Mouse (Mus musculus) limb, embryonic 15.5 days (tissue): ENCODE results near the gene Ckap5. TPM values are rescaled to one million over a fixed set of nuclear protein-coding genes. Genes with fewer than 3 reads are reported as not detected.

Experiments used
- ATAC-seq: fragments of 200-750 bp; cut with Nextera tagmentation; 2 replicates; pipeline ENCODE4 v1.8.0; 2017; ENCODE audit warnings: low read depth, moderate TSS enrichment; ENCODE audit not compliant: insufficient number of reproducible peaks, low FRiP score, low TSS enrichment
- H3K27ac ChIP-seq: fragments of 300-500 bp; sonication (generic); 2 replicates; pipeline ENCODE4 v1.5.1; 2015; ENCODE audit warnings: moderate library complexity, mild to moderate bottlenecking, inconsistent platforms
- H3K27me3 ChIP-seq: fragments of 300-500 bp; sonication (generic); 2 replicates; pipeline ENCODE4 v1.6.1; 2015; ENCODE audit warnings: inconsistent platforms
- H3K36me3 ChIP-seq: fragments of 300-500 bp; sonication (generic); 2 replicates; pipeline ENCODE4 v1.6.1; 2015; ENCODE audit warnings: inconsistent platforms
- H3K4me1 ChIP-seq: fragments of 300-500 bp; sonication (generic); 2 replicates; pipeline ENCODE4 v1.6.1; 2015; ENCODE audit warnings: inconsistent platforms
- H3K4me2 ChIP-seq: fragments of 300-500 bp; sonication (generic); 2 replicates; pipeline ENCODE4 v1.6.1; 2015; ENCODE audit warnings: mild to moderate bottlenecking, inconsistent platforms
- H3K4me3 ChIP-seq: fragments of 300-500 bp; sonication (generic); 2 replicates; pipeline ENCODE4 v1.5.1; 2015; ENCODE audit warnings: mild to moderate bottlenecking, inconsistent platforms
- H3K9ac ChIP-seq: fragments of 300-500 bp; sonication (generic); 2 replicates; pipeline ENCODE4 v1.6.1; 2015; ENCODE audit warnings: inconsistent platforms
- H3K9me3 ChIP-seq: fragments of 300-500 bp; sonication (generic); 2 replicates; pipeline ENCODE4 v1.6.1; 2016; ENCODE audit warnings: inconsistent platforms
- WGBS: fragments of 180-500 bp; shearing (Covaris S2); methylation state at CpG from one replicate; pipeline ENCODE4 v1.1.7; 2015; 5-methylcytosine and 5-hydroxymethylcytosine counted together
- polyA plus RNA-seq: library from polyadenylated mRNA; unstranded; fragments of >200 nt; fragmentation: Nextera tagmentation; extraction: Ambion mirVana; gene quantifications from 2 replicates; pipeline ENCODE4 v1.2.1, GENCODE M21; 2015

Ckap5 gene
- polyA plus RNA-seq, 1 experiment from 2014 or later: 78.4 TPM

- Histone ChIP-seq H3K9ac (no peak overlapping the region), H3K4me3 (no peak overlapping the region), H3K4me1 (no peaks in the 10 kb centered on the region), H3K9me3 (no peaks in the 10 kb centered on the region), H3K27ac (no peak overlapping the region), H3K4me2 (no peak overlapping the region), H3K36me3 (no peaks in the 10 kb centered on the region), H3K27me3 (no peaks in the 10 kb centered on the region)
- no peak for ATAC-seq
- 79% methylated on average over 18 of the region's 18 CpGs for WGBS
These were observed 103.1 kb downstream of the Ckap5 start for GRCm38 (mm10) chr2:91629682-91630081.

DNA sequence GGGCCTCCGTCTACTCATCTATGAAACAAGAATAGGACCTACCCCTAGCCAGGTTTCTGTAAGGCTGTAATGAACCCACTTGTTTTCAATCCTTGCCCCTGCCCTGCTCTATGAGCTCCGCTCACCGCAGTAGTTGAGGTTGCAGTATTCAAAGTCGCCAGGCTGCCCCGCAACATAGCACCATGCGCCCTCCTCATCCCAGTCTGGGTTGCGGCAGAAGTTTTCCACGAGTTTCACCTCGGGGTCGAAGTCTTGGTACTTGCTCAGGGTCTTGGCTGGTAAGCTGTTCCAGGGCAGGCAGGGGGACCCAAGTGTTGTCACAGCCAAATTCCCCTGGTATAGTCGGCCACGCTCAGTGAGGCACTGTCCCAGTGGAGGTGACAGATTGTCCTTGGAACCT is 103.8 kb downstream of the Ckap5 start:
- Histone ChIP-seq H3K4me1 (no peaks in the 10 kb centered on the region), H3K4me3 (no peak overlapping the region), H3K4me2 (no peak overlapping the region), H3K9me3 (no peaks in the 10 kb centered on the region), H3K36me3 (no peaks in the 10 kb centered on the region), H3K9ac (no peak overlapping the region), H3K27me3 (no peaks in the 10 kb centered on the region), H3K27ac (no peak overlapping the region)
- 89% methylated on average over 12 of the region's 12 CpGs for WGBS
- no peak for ATAC-seq

DNA sequence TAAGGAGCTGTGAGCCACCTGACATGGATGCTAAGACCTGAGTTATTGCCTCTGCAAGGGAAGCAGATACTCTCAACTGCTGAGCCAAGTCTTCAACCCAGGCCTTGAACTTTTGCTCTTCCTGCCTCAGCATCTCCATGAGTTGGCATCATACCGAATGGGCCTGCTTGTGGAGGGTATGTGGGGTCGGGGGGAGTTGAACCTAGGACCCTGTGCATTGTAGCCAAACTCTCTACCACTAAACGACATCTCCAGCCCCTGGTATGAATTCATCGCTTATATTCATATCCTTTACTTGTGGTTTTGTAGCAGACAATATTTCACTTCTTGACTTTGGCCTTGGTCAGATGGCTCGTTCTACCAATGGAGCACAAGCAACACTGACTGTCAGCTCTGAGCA is 105.3 kb downstream of the Ckap5 start:
- H3K27me3 ChIP-seq: no peaks in the 10 kb centered on the region
- WGBS: 88% methylated on average over 5 of the region's 5 CpGs
- no peaks in the 10 kb centered on the region for H3K4me1 ChIP-seq
- no peak overlapping the region for H3K4me2 ChIP-seq
- H3K9me3 ChIP-seq: no peaks in the 10 kb centered on the region
- H3K4me3 ChIP-seq: no peak overlapping the region
- no peak for ATAC-seq
- H3K27ac ChIP-seq: no peak overlapping the region
- H3K9ac ChIP-seq: no peak overlapping the region
- H3K36me3 ChIP-seq: no peaks in the 10 kb centered on the region

DNA sequence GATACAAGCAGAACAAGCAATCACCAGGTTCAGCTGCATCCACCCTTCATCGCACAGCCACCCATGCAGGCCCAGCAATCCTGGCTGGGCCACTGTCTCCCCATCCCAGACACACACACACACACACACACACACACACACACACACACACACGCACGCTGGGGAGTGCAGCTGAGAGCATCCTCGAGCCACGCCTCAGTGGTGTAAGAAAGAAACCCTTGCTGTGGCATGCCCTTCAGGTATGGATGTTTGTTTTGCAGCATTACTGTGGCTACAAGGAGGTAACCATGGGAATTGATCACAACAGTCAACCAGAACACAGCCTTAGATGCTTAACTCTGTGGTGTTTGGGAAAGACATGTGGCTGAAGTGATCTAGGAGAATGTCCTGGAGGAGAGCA is 105.8 kb downstream of the Ckap5 start:
- Histone ChIP-seq H3K9ac (no peak overlapping the region), H3K4me2 (no peak overlapping the region), H3K9me3 (no peaks in the 10 kb centered on the region), H3K4me1 (no peaks in the 10 kb centered on the region), H3K27ac (no peak overlapping the region), H3K4me3 (no peak overlapping the region), H3K27me3 (no peaks in the 10 kb centered on the region), H3K36me3 (no peaks in the 10 kb centered on the region)
- no peak for ATAC-seq
- WGBS: 72% methylated on average over 5 of the region's 5 CpGs

DNA sequence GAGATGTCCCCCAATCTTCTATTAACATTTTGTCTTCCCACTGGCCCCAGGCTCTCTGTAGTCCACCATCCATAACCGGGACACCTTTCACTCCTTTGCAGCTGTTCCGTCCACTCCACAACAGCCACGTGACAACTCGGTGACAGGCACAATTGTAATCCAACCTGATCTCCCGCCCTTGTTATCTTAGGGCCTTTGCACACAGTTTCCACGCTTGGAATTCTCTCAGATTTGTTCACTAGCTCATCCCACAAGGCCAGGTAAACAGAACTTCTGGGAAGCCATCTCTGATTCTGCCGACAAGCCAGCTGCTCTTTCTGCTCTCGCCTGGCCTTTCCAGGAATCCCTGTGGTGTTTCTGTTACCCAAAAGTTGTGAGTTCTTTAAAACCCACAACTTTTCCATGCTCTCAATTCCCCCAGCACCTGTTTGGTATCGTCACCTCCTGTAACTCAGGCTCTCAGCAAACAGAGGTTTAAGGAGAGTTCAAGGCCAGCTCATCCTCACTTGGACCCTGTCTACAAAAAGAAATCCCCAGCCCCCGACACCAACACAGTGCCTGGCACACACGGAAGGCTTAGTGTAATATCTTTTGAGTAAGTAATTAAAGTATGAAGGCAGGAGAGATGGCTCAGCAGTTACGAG is 106.9 kb downstream of the Ckap5 start:
- Histone ChIP-seq H3K9ac (no peak overlapping the region), H3K36me3 (no peaks in the 10 kb centered on the region), H3K4me2 (no peak overlapping the region), H3K9me3 (no peaks in the 10 kb centered on the region), H3K27me3 (no peaks in the 10 kb centered on the region), H3K4me3 (no peak overlapping the region), H3K4me1 (no peaks in the 10 kb centered on the region), H3K27ac (no peak overlapping the region)
- no peak for ATAC-seq
- 69% methylated on average over 12 of the region's 12 CpGs for WGBS

- Histone ChIP-seq H3K4me1 (no peaks in the 10 kb centered on the region), H3K4me2 (no peak overlapping the region), H3K9ac (no peak overlapping the region), H3K4me3 (no peak overlapping the region), H3K27me3 (no peaks in the 10 kb centered on the region), H3K9me3 (no peaks in the 10 kb centered on the region), H3K36me3 (no peaks in the 10 kb centered on the region), H3K27ac (no peak overlapping the region)
- no peak for ATAC-seq
- 83% methylated on average over 9 of the region's 9 CpGs for WGBS
These were observed 108.3 kb downstream of the Ckap5 start for GRCm38 (mm10) chr2:91634841-91635240.

GRCm38 (mm10) chr2:91635486-91635885 is 108.9 kb downstream of the Ckap5 start:
- Histone ChIP-seq H3K9ac (no peak overlapping the region), H3K9me3 (no peaks in the 10 kb centered on the region), H3K4me3 (no peak overlapping the region), H3K27me3 (no peaks in the 10 kb centered on the region), H3K36me3 (no peaks in the 10 kb centered on the region), H3K4me1 (no peaks in the 10 kb centered on the region), H3K27ac (no peak overlapping the region), H3K4me2 (no peak overlapping the region)
- WGBS: 82% methylated on average over 11 of the region's 11 CpGs
- ATAC-seq: no peak

- no peak for ATAC-seq
- no peak within 1 kb of the TSS for H3K4me3 ChIP-seq
- H3K36me3 ChIP-seq: 0 out of 2 replicates have a peak, but pooled peaks cover 2% of the 10 kb centered on the region
- H3K27ac ChIP-seq: no peak within 1 kb of the TSS
- WGBS: 89% methylated on average over 8 of the region's 8 CpGs
- H3K4me1 ChIP-seq: no peaks in the 10 kb centered on the region
- H3K9ac ChIP-seq: no peak within 1 kb of the TSS
- no peaks in the 10 kb centered on the region for H3K9me3 ChIP-seq
- H3K27me3 ChIP-seq: no peaks in the 10 kb centered on the region
- no peak within 1 kb of the TSS for H3K4me2 ChIP-seq
These were observed 109.7 kb downstream of the Ckap5 start, which contains the start of gene F2 for GRCm38 (mm10) chr2:91636229-91636628. Gene F2, minus strand, starts transcription at chr2:91636414.

GRCm38 (mm10) chr2:91636727-91637338 is 110.3 kb downstream of the Ckap5 start:
- Histone ChIP-seq H3K4me2 (no peak overlapping the region), H3K27ac (no peak overlapping the region), H3K9ac (no peak overlapping the region), H3K9me3 (no peaks in the 10 kb centered on the region), H3K4me1 (no peaks in the 10 kb centered on the region), H3K27me3 (no peaks in the 10 kb centered on the region), H3K4me3 (no peak overlapping the region), H3K36me3 (0 out of 2 replicates have a peak, but pooled peaks cover 6% of the 10 kb centered on the region)
- ATAC-seq: no peak
- WGBS: 75% methylated on average over 5 of the region's 5 CpGs

GRCm38 (mm10) chr2:91638931-91639330 is 112.4 kb downstream of the Ckap5 start:
- Histone ChIP-seq H3K9me3 (no peaks in the 10 kb centered on the region), H3K4me3 (no peak overlapping the region), H3K36me3 (peaks cover 23% of the 10 kb centered on the region), H3K4me1 (no peaks in the 10 kb centered on the region), H3K9ac (no peak overlapping the region), H3K27me3 (no peaks in the 10 kb centered on the region), H3K4me2 (no peak overlapping the region), H3K27ac (no peak overlapping the region)
- ATAC-seq: no peak
- 67% methylated on average over 6 of the region's 6 CpGs for WGBS

- no peak overlapping the region for H3K4me3 ChIP-seq
- 80% methylated on average over 2 of the region's 2 CpGs for WGBS
- H3K27me3 ChIP-seq: no peaks in the 10 kb centered on the region
- no peaks in the 10 kb centered on the region for H3K4me1 ChIP-seq
- no peaks in the 10 kb centered on the region for H3K9me3 ChIP-seq
- no peak for ATAC-seq
- H3K27ac ChIP-seq: no peak overlapping the region
- peaks cover 63% of the 10 kb centered on the region for H3K36me3 ChIP-seq
- H3K9ac ChIP-seq: no peak overlapping the region
- H3K4me2 ChIP-seq: no peak overlapping the region
These were observed 116.4 kb downstream of the Ckap5 start for GRCm38 (mm10) chr2:91642825-91643415.

GRCm38 (mm10) chr2:91644021-91644420 is 117.5 kb downstream of the Ckap5 start:
- Histone ChIP-seq H3K9ac (no peak overlapping the region), H3K4me2 (no peak overlapping the region), H3K9me3 (no peaks in the 10 kb centered on the region), H3K27me3 (no peaks in the 10 kb centered on the region), H3K27ac (no peak overlapping the region), H3K36me3 (peaks cover 64% of the 10 kb centered on the region), H3K4me1 (peaks cover 9% of the 10 kb centered on the region), H3K4me3 (no peak overlapping the region)
- no peak for ATAC-seq
- 95% methylated on average over 11 of the region's 11 CpGs for WGBS
